Mouse (Mus musculus): ENCODE data around the gene Thap12. TPM values are rescaled to one million over a fixed set of nuclear protein-coding genes. Genes with fewer than 3 reads are reported as not detected.
A peak's percentile ranks its signal among the peaks of the same experiment; 100 is the strongest.

Gene Thap12
- total RNA-seq (2017), result 36.9 and 42.4 TPM in 2 replicates

GRCm38 (mm10) chr7:98702283-98703240, at the start of gene Thap12:
TSS of gene Thap12 (plus strand) at chr7:98703103.
- peak; percentile 99 for ATAC-seq (ENCODE audit: extremely low read depth, insufficient number of reproducible peaks, low FRiP score, poor library complexity, severe bottlenecking)

- ATAC-seq (ENCODE audit: extremely low read depth, insufficient number of reproducible peaks, low FRiP score, poor library complexity, severe bottlenecking), result peak; percentile 49; the same call in 1 of the 2 replicates
Measured at GRCm38 (mm10) chr7:98655681-98656530, 47.0 kb upstream of the Thap12 start.

GRCm38 (mm10) chr7:98656531-98657221, 46.2 kb upstream of the Thap12 start, which contains the start of gene Emsy:
TSS of gene Emsy (minus strand) at chr7:98656783.
- peak; percentile 95 for ATAC-seq (ENCODE audit: extremely low read depth, insufficient number of reproducible peaks, low FRiP score, poor library complexity, severe bottlenecking)

GRCm38 (mm10) chr7:98665166-98665565, 37.7 kb upstream of the Thap12 start:
- no peak for ATAC-seq (ENCODE audit: extremely low read depth, insufficient number of reproducible peaks, low FRiP score, poor library complexity, severe bottlenecking)

DNA sequence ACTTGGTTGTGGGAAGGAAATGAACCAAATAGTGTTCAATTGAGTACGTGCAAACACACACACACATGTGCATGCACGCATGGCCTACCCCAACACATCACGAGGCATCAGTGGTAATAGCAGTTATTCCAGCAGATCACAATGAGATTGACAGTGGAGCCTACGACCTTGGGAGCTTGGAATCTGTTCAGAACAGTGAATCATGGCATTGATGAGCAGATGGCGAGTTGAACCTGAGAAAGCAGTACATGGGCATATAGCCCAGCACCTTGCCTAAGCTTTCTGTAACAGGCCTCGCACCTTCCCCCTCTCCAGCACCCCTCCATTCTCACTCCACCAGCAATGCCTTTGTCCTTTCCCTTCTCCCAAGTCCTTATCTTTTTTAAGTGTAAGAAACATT, 37.2 kb upstream of the Thap12 start:
- ATAC-seq (ENCODE audit: extremely low read depth, insufficient number of reproducible peaks, low FRiP score, poor library complexity, severe bottlenecking), result no peak

DNA sequence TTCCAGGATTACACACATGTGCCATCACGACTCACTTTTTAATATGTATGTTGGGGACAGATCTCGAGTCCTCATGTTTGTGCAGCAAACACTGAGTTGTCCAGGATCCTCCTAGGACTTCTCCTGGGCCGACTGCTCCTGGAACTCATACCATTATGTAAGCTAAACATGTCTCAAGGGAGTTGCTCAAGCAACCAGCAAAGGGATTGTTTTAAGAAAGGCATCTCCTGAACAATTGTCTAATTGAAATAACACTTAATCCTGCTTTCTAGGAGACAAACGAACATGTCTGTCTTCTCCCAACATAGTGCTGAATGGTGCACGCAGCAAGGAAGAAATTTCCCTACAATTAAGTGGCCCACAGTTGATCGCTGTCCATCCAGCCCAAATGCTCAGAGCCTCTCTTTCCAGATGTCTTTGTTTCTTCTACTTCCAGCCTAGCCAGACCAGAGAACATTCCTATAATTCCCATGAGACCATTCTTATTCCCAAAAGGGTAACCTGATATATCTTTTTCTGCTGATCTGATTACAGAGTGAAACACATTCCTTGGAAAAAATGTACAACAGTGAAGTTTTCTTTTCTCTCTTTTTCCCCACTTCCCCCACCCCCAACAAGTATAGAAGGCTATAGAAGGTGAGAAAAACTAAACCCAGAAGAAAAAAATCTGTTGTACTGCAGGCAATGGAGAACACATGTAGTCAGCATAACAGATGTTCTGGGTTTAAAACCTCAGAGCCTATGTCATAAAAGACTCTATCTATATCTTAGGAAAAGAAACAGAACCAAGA, 34.8 kb upstream of the Thap12 start:
- ATAC-seq (ENCODE audit: extremely low read depth, insufficient number of reproducible peaks, low FRiP score, poor library complexity, severe bottlenecking), result no peak

GRCm38 (mm10) chr7:98670831-98671230, 32.1 kb upstream of the Thap12 start:
- no peak for ATAC-seq (ENCODE audit: extremely low read depth, insufficient number of reproducible peaks, low FRiP score, poor library complexity, severe bottlenecking)

DNA sequence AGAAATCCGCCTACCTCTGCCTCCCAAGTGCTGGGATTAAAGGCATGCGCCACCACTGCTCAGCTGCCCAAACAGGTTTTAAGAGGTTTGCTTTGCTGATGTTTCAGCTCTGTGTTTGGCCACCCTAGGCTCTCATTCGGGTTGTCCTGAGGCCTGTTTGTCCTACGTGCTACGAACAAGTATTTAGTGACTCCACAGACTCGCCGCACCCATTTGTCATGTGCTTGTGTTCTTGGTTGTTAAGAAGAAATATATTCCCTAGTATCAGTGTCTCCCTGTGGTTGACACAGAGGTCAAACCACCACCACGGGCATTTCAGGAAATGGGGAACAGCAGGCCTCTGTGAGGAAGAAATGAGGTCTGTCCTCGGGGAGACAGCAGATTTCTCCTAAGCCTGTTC, 31.5 kb upstream of the Thap12 start:
- no peak for ATAC-seq (ENCODE audit: extremely low read depth, insufficient number of reproducible peaks, low FRiP score, poor library complexity, severe bottlenecking)

- ATAC-seq (ENCODE audit: extremely low read depth, insufficient number of reproducible peaks, low FRiP score, poor library complexity, severe bottlenecking), result no peak
Measured at GRCm38 (mm10) chr7:98672241-98672955, 30.5 kb upstream of the Thap12 start.

- no peak for ATAC-seq (ENCODE audit: extremely low read depth, insufficient number of reproducible peaks, low FRiP score, poor library complexity, severe bottlenecking)
Measured at GRCm38 (mm10) chr7:98674344-98674743, 28.6 kb upstream of the Thap12 start.

- ATAC-seq (ENCODE audit: extremely low read depth, insufficient number of reproducible peaks, low FRiP score, poor library complexity, severe bottlenecking), result no peak
Measured at GRCm38 (mm10) chr7:98677511-98677910, 25.4 kb upstream of the Thap12 start.

GRCm38 (mm10) chr7:98678441-98678840, 24.5 kb upstream of the Thap12 start:
- no peak for ATAC-seq (ENCODE audit: extremely low read depth, insufficient number of reproducible peaks, low FRiP score, poor library complexity, severe bottlenecking)

GRCm38 (mm10) chr7:98680691-98681090, 22.2 kb upstream of the Thap12 start:
- no peak for ATAC-seq (ENCODE audit: extremely low read depth, insufficient number of reproducible peaks, low FRiP score, poor library complexity, severe bottlenecking)

- ATAC-seq (ENCODE audit: extremely low read depth, insufficient number of reproducible peaks, low FRiP score, poor library complexity, severe bottlenecking), result no peak
Measured at GRCm38 (mm10) chr7:98682821-98683220, 20.1 kb upstream of the Thap12 start.

DNA sequence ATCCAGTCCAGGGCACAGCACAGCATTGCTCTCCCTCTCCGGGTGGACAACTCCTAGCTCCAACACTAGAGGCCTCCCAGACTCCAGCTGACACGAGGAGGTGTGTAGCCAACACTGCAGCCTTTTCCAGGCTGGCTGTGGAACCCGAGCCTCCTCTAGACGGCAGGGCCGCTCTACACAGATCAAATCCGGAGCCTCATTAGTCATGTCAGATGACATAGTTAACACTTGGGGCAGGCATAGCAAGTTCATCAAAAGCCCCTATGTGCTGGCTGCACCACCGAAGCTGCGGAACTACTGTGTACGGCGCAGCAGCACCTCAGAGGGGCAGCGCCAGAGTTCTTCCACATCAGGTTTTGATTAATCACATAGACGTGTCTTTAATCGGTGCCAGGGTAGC, 17.0 kb upstream of the Thap12 start:
- ATAC-seq (ENCODE audit: extremely low read depth, insufficient number of reproducible peaks, low FRiP score, poor library complexity, severe bottlenecking), result no peak

DNA sequence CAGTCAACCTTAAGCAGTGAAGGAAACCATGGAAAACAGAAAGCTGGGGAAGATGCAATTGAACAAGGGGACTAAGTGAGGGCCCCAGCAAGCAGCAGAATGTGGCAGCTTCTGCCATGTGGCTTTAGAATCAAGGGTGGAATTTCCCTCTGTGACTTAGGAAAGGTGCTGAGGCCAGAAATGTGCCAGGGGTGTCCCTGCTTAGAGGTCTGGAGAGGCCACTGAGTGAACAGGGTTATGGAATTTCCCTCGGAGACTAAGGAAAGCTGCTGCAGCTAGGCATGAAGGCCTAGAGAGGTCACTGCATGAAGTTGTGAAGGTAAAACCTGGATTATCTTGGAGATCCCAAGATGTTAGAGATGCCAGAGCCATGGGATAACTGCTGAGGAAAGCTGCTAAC, 12.8 kb upstream of the Thap12 start:
- no peak for ATAC-seq (ENCODE audit: extremely low read depth, insufficient number of reproducible peaks, low FRiP score, poor library complexity, severe bottlenecking)

GRCm38 (mm10) chr7:98690831-98691230, 12.1 kb upstream of the Thap12 start:
- no peak for ATAC-seq (ENCODE audit: extremely low read depth, insufficient number of reproducible peaks, low FRiP score, poor library complexity, severe bottlenecking)
